Mouse (Mus musculus): ENCODE data around the gene Ints3. TPM values are rescaled to one million over a fixed set of nuclear protein-coding genes. Genes with fewer than 3 reads are reported as not detected.

The Ints3 gene
- polyA plus RNA-seq, 1 experiment from 2014 or later: 31.5 TPM

GRCm38 (mm10) chr3:90388726-90389510 is 44.5 kb downstream of the Ints3 start:
- Histone ChIP-seq H3K9ac (replicated peaks) (peak overlapping the region; percentile 91), H3K9me3 (replicated peaks) (no peaks in the 10 kb centered on the region), H3K4me1 (peaks cover 45% of the 10 kb centered on the region), H3K27me3 (replicated peaks) (no peaks in the 10 kb centered on the region), H3K27ac (replicated peaks) (peak overlapping the region; percentile 93), H3K36me3 (peaks cover 42% of the 10 kb centered on the region), H3K4me2 (peak overlapping the region; percentile 72), H3K4me3 (replicated peaks) (peak overlapping the region; percentile 66)
- WGBS: 4% methylated on average over 53 of the region's 53 CpGs
- ATAC-seq (ENCODE audit: low FRiP score): peak; percentile 79

- H3K27me3 ChIP-seq (replicated peaks): no peaks in the 10 kb centered on the region
- H3K9me3 ChIP-seq (replicated peaks): no peaks in the 10 kb centered on the region
- peak overlapping the region; percentile 93 for H3K27ac ChIP-seq (replicated peaks)
- H3K9ac ChIP-seq (replicated peaks): peak overlapping the region; percentile 91
- 67% methylated on average over 4 of the region's 4 CpGs for WGBS
- H3K36me3 ChIP-seq: peaks cover 35% of the 10 kb centered on the region
- ATAC-seq (ENCODE audit: low FRiP score): no peak
- H3K4me3 ChIP-seq (replicated peaks): peak overlapping the region; percentile 66
- peaks cover 45% of the 10 kb centered on the region for H3K4me1 ChIP-seq
- H3K4me2 ChIP-seq: peak overlapping the region; percentile 72
These were observed 45.2 kb downstream of the Ints3 start for GRCm38 (mm10) chr3:90388192-90388591.

GRCm38 (mm10) chr3:90387483-90387882 is 45.9 kb downstream of the Ints3 start:
- Histone ChIP-seq H3K4me1 (peaks cover 45% of the 10 kb centered on the region), H3K27me3 (replicated peaks) (no peaks in the 10 kb centered on the region), H3K36me3 (peaks cover 28% of the 10 kb centered on the region), H3K4me2 (peak overlapping the region; percentile 72), H3K9ac (replicated peaks) (peak overlapping the region; percentile 91), H3K9me3 (replicated peaks) (no peaks in the 10 kb centered on the region), H3K27ac (replicated peaks) (peak overlapping the region; percentile 93; the same call in 1 of the 2 replicates), H3K4me3 (replicated peaks) (peak overlapping the region; percentile 66)
- no peak for ATAC-seq (ENCODE audit: low FRiP score)
- WGBS: 61% methylated on average over 11 of the region's 11 CpGs

- H3K27me3 ChIP-seq (replicated peaks): no peaks in the 10 kb centered on the region
- H3K4me1 ChIP-seq: peaks cover 45% of the 10 kb centered on the region
- no peak overlapping the region for H3K9ac ChIP-seq (replicated peaks)
- peaks cover 21% of the 10 kb centered on the region for H3K36me3 ChIP-seq
- H3K9me3 ChIP-seq (replicated peaks): no peaks in the 10 kb centered on the region
- no peak overlapping the region for H3K27ac ChIP-seq (replicated peaks)
- ATAC-seq (ENCODE audit: low FRiP score): no peak
- no peak overlapping the region for H3K4me3 ChIP-seq (replicated peaks)
- WGBS: 92% methylated on average over 10 of the region's 10 CpGs
- H3K4me2 ChIP-seq: peak overlapping the region; percentile 72
These were observed 46.6 kb downstream of the Ints3 start for GRCm38 (mm10) chr3:90386817-90387216.

- H3K36me3 ChIP-seq: peaks cover 15% of the 10 kb centered on the region
- H3K4me1 ChIP-seq: peaks cover 33% of the 10 kb centered on the region
- no peak for ATAC-seq (ENCODE audit: low FRiP score)
- H3K4me2 ChIP-seq: no peak overlapping the region
- H3K9ac ChIP-seq (replicated peaks): no peak overlapping the region
- H3K4me3 ChIP-seq (replicated peaks): no peak overlapping the region
- H3K27ac ChIP-seq (replicated peaks): no peak overlapping the region
- 83% methylated on average over 7 of the region's 7 CpGs for WGBS
- H3K27me3 ChIP-seq (replicated peaks): no peaks in the 10 kb centered on the region
- H3K9me3 ChIP-seq (replicated peaks): no peaks in the 10 kb centered on the region
These were observed 48.5 kb downstream of the Ints3 start for GRCm38 (mm10) chr3:90384851-90385375.

- H3K27ac ChIP-seq (replicated peaks): peak overlapping the region; percentile 35
- no peak for ATAC-seq (ENCODE audit: low FRiP score)
- 52% methylated on average over 4 of the region's 4 CpGs for WGBS
- H3K27me3 ChIP-seq (replicated peaks): no peaks in the 10 kb centered on the region
- peaks cover 26% of the 10 kb centered on the region for H3K4me1 ChIP-seq
- peaks cover 15% of the 10 kb centered on the region for H3K36me3 ChIP-seq
- no peaks in the 10 kb centered on the region for H3K9me3 ChIP-seq (replicated peaks)
- no peak overlapping the region for H3K9ac ChIP-seq (replicated peaks)
- H3K4me3 ChIP-seq (replicated peaks): no peak overlapping the region
- no peak overlapping the region for H3K4me2 ChIP-seq
These were observed 49.7 kb downstream of the Ints3 start for GRCm38 (mm10) chr3:90383690-90384089.

- no peak overlapping the region for H3K4me2 ChIP-seq
- H3K9ac ChIP-seq (replicated peaks): no peak overlapping the region
- H3K4me3 ChIP-seq (replicated peaks): no peak overlapping the region
- no peaks in the 10 kb centered on the region for H3K9me3 ChIP-seq (replicated peaks)
- no peak for ATAC-seq (ENCODE audit: low FRiP score)
- no peak overlapping the region for H3K27ac ChIP-seq (replicated peaks)
- 73% methylated on average over 11 of the region's 11 CpGs for WGBS
- no peaks in the 10 kb centered on the region for H3K27me3 ChIP-seq (replicated peaks)
- H3K4me1 ChIP-seq: peaks cover 7% of the 10 kb centered on the region
- H3K36me3 ChIP-seq: peaks cover 14% of the 10 kb centered on the region
These were observed 51.7 kb downstream of the Ints3 start for GRCm38 (mm10) chr3:90381727-90382126.

- H3K9me3 ChIP-seq (replicated peaks): no peaks in the 10 kb centered on the region
- no peaks in the 10 kb centered on the region for H3K4me1 ChIP-seq
- 92% methylated on average over 5 of the region's 5 CpGs for WGBS
- H3K27ac ChIP-seq (replicated peaks): no peak overlapping the region
- H3K36me3 ChIP-seq: no peaks in the 10 kb centered on the region
- no peak for ATAC-seq (ENCODE audit: low FRiP score)
- H3K4me2 ChIP-seq: no peak overlapping the region
- no peak overlapping the region for H3K9ac ChIP-seq (replicated peaks)
- H3K27me3 ChIP-seq (replicated peaks): no peaks in the 10 kb centered on the region
- H3K4me3 ChIP-seq (replicated peaks): no peak overlapping the region
These were observed 54.9 kb downstream of the Ints3 start for GRCm38 (mm10) chr3:90378496-90378895.

GRCm38 (mm10) chr3:90376247-90376585 is 57.2 kb downstream of the Ints3 start:
- H3K4me3 ChIP-seq (replicated peaks): no peak overlapping the region
- H3K4me1 ChIP-seq: no peaks in the 10 kb centered on the region
- no peaks in the 10 kb centered on the region for H3K27me3 ChIP-seq (replicated peaks)
- no peak overlapping the region for H3K4me2 ChIP-seq
- no peak for ATAC-seq (ENCODE audit: low FRiP score)
- WGBS: 25% methylated on average over 1 of the region's 1 CpGs
- H3K9ac ChIP-seq (replicated peaks): no peak overlapping the region
- no peaks in the 10 kb centered on the region for H3K36me3 ChIP-seq
- no peaks in the 10 kb centered on the region for H3K9me3 ChIP-seq (replicated peaks)
- H3K27ac ChIP-seq (replicated peaks): 0 out of 2 replicates have a peak overlapping the region, but pooled peaks have one; percentile 23

- ATAC-seq (ENCODE audit: low FRiP score): no peak
- no peak overlapping the region for H3K4me3 ChIP-seq (replicated peaks)
- no peak overlapping the region for H3K9ac ChIP-seq (replicated peaks)
These were observed 57.7 kb downstream of the Ints3 start for GRCm38 (mm10) chr3:90375562-90376246.

GRCm38 (mm10) chr3:90374368-90374767 is 59.1 kb downstream of the Ints3 start:
- Histone ChIP-seq H3K9ac (replicated peaks) (no peak overlapping the region), H3K4me2 (no peak overlapping the region), H3K4me1 (no peaks in the 10 kb centered on the region), H3K4me3 (replicated peaks) (no peak overlapping the region), H3K36me3 (no peaks in the 10 kb centered on the region), H3K27ac (replicated peaks) (no peak overlapping the region), H3K9me3 (replicated peaks) (no peaks in the 10 kb centered on the region), H3K27me3 (replicated peaks) (no peaks in the 10 kb centered on the region)
- 88% methylated on average over 4 of the region's 4 CpGs for WGBS
- no peak for ATAC-seq (ENCODE audit: low FRiP score)

More at GRCm38 (mm10) chr3:90375562-90376246, 57.7 kb downstream of the Ints3 start:
- Histone ChIP-seq H3K4me2 (no peak overlapping the region), H3K9me3 (replicated peaks) (no peaks in the 10 kb centered on the region), H3K27me3 (replicated peaks) (no peaks in the 10 kb centered on the region), H3K27ac (replicated peaks) (0 out of 2 replicates have a peak overlapping the region, but pooled peaks have one; percentile 23), H3K4me1 (no peaks in the 10 kb centered on the region), H3K36me3 (no peaks in the 10 kb centered on the region)
- 29% methylated on average over 3 of the region's 3 CpGs for WGBS

Measured in neural tube, embryonic 15.5 days (tissue).